Mouse (Mus musculus) macrophage (primary cell): Measurements from ENCODE around the gene Hspbp1. TPM values are rescaled to one million over a fixed set of nuclear protein-coding genes. Genes with fewer than 3 reads are reported as not detected.

Experiments
- H3K27ac ChIP-seq: fragments of 350-480 bp; formaldehyde crosslinking; 2 replicates; pipeline ENCODE4 v1.9.0; 2021
- H3K36me3 ChIP-seq: fragments of 350-480 bp; formaldehyde crosslinking; 2 replicates; pipeline ENCODE4 v1.9.0; 2021; ENCODE audit errors: inconsistent target
- H3K4me3 ChIP-seq: fragments of 350-480 bp; formaldehyde crosslinking; 2 replicates; pipeline ENCODE4 v1.9.0; 2021; ENCODE audit errors: inconsistent target
- H3K79me2 ChIP-seq: fragments of 350-480 bp; formaldehyde crosslinking; 2 replicates; pipeline ENCODE4 v1.9.0; 2021; ENCODE audit errors: inconsistent target
- WGBS: methylation state at CpG from one replicate; pipeline ENCODE4 v1.1.7; 2026; ENCODE audit warnings: inconsistent platforms; ENCODE audit not compliant: missing documents; 5-methylcytosine and 5-hydroxymethylcytosine counted together
- polyA plus RNA-seq: library from polyadenylated mRNA; stranded (reverse); fragments of 250-400 nt; gene quantifications from 3 replicates; pipeline ENCODE4 v1.2.4, GENCODE M21; 2018; ENCODE audit warnings: inconsistent platforms

Hspbp1 gene
- polyA plus RNA-seq, 1 experiment from 2014 or later, result 13.6 TPM

DNA sequence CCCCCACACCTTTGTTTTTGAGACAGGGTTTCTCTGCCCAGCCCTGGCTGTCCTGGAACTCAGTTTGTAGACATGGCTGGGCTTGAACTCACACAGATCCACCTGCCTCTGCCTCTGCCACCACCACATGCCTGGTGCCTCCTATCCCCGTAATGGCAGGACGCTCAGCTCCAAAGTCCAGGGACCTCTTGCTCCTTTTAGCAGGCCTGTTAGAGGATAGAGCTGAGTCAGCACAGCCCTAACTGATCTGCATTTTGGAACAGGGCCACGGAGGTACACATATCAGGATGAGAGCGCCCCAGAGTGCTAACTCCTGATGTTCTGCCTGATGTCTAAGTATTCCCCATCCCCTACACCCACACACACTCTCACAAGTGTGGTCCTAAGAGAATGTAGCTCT is 53.8 kb downstream of the Hspbp1 start, which contains the start of gene Tmem86b:
Gene Tmem86b (minus strand): TSS at position 392 of the 400 bp plus-strand sequence.
- WGBS, result 98% methylated on average over 4 of the region's 4 CpGs
- Histone ChIP-seq H3K4me3 (no peak within 1 kb of the TSS), H3K36me3 (peaks cover 66% of the 10 kb centered on the region), H3K79me2 (no peaks in the 10 kb centered on the region), H3K27ac (no peak within 1 kb of the TSS)

DNA sequence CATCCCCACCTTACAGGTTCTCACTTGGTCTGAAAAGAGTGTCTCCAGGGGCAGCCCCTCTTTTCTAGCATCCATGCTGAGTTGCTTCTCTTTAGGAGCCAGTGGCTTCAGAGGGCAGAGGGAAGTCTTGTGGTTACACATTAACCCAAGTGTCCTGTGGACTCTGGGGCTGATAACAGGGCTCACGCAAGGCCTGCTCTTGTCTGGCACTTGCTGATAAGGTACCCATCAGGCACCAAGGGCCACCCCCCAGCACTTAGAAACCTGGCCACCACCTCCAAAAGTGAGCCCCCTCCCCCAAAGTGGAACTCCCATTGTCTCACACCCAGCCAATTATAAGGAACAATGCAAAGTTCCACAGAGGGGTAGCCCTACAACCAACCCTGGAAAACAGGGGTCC is 54.7 kb downstream of the Hspbp1 start:
- Histone ChIP-seq H3K36me3 (peaks cover 58% of the 10 kb centered on the region), H3K4me3 (no peak overlapping the region), H3K27ac (no peak overlapping the region), H3K79me2 (no peaks in the 10 kb centered on the region)
- WGBS, result 73% methylated on average over 1 of the region's 1 CpGs

DNA sequence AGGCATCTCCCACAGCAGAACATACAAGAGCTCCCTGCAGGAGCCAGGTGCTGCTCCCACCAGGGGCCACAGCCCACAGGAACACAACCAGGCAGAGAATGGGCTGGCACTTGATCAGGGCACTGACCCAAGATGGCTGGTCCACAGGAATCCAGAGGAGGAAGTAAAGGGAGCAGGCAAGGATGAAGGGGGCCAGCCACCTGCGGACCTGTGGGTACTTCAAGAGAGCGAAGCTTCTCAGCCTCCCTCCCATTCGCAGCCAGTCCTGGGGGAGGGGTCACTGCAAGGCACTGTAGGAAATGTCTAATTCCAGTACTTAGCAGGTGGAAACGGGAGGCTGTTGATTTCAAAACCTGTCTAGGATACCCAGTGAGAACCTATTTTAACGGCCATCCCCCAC is 55.3 kb downstream of the Hspbp1 start:
- peaks cover 53% of the 10 kb centered on the region for H3K36me3 ChIP-seq
- H3K79me2 ChIP-seq, result no peaks in the 10 kb centered on the region
- no peak overlapping the region for H3K4me3 ChIP-seq
- WGBS, result 87% methylated on average over 5 of the region's 5 CpGs
- no peak overlapping the region for H3K27ac ChIP-seq

DNA sequence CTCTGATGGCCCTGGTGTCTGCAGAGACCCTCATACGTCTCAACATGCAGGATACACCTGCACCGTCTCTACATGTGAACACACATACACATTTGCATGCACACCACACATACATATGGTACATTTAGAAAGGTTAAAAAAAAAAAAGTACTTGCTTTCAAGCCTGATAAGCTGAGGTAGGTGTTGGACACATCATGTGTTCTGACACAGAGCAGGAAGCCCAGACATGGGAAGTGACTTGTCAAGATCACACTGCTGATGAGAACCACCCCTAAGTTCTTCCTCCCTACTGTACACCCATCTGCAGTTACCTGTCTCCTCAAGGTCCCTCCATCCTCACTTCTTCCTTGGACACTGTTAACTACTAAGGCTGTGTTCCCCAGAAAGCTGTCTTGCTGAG is 58.9 kb downstream of the Hspbp1 start:
- no peak overlapping the region for H3K4me3 ChIP-seq
- no peaks in the 10 kb centered on the region for H3K79me2 ChIP-seq
- no peak overlapping the region for H3K27ac ChIP-seq
- 93% methylated on average over 2 of the region's 2 CpGs for WGBS
- peaks cover 20% of the 10 kb centered on the region; the same call in 1 of the 2 replicates for H3K36me3 ChIP-seq

DNA sequence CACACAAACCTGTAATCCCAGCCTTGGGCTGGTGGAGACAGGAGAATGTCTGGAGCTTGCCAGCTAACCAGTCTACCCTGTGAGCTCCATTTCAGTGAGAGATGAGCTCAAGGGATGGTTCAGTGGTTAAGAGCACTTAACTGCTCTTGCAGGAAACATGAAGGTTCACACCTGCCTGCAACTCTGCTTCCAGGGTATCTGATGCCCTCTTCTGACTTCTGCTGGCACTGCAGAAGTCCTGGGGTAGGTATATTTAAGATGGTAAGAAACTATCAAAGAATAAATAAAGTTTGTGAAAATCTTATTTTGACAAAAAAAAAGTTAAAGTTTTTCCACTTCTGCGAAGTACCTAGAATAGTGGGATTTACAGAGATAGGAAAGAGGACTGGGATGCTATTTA is 60.5 kb downstream of the Hspbp1 start:
- Histone ChIP-seq H3K79me2 (no peaks in the 10 kb centered on the region), H3K27ac (no peak overlapping the region), H3K4me3 (no peak overlapping the region), H3K36me3 (peaks cover 5% of the 10 kb centered on the region; the same call in 1 of the 2 replicates)
- 73% methylated on average over 1 of the region's 1 CpGs for WGBS

DNA sequence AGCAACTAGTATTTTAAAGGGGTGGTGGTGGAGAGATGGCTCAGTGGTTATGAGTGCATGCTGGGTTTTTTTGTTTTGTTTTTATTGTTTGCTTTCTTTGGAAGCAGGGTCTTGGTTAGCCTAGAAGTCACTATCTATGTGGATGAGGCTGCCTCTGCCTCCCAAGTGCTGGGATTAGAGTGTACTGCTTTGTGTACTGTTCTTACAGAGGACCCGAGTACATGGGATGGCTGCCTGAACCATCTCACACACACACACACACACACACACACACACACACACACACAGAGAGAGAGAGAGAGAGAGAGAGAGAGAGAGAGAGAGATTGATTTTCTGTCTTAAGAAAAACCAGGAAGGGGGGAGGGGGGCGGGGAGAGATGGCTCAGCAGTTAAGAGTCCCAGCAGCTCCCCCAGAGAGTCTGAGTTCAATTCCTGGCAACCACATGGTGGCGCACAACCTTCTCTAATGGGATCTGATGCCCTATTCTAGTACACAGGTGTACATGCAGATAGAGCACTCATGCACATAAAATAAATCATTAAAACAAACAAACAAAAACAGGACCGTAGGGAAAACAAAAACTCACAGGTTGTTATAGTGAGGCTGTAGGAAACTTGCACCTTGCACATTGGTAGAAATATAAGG is 61.2 kb downstream of the Hspbp1 start:
- 8% methylated on average over 3 of the region's 4 CpGs for WGBS

DNA sequence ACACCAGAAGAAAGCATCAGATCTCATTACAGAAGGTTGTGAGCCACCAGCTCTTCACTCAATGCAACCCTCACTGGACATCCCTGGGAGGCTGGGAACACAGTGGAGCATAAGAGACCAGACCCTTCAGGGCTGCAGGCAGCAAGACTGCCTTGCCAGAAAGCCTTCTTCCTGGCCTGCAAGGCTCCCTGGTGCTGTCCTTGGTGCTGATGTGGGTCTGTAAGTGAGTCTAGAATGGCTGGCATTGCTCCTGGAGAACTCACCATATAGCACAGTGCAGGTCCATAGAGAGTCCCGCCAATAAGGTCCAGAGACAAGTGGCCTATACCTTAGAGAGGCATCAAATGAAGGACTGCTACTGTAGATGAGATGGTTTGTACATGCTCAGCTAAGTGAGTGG is 64.9 kb downstream of the Hspbp1 start:
- Histone ChIP-seq H3K27ac (no peak overlapping the region), H3K4me3 (no peak overlapping the region), H3K79me2 (no peaks in the 10 kb centered on the region), H3K36me3 (no peaks in the 10 kb centered on the region)
- 62% methylated on average over 1 of the region's 1 CpGs for WGBS

More for the DNA sequence above, 61.2 kb downstream of the Hspbp1 start:
- no peak overlapping the region for H3K27ac ChIP-seq
- no peak overlapping the region for H3K4me3 ChIP-seq
- H3K36me3 ChIP-seq, result no peaks in the 10 kb centered on the region
- H3K79me2 ChIP-seq, result no peaks in the 10 kb centered on the region

DNA sequence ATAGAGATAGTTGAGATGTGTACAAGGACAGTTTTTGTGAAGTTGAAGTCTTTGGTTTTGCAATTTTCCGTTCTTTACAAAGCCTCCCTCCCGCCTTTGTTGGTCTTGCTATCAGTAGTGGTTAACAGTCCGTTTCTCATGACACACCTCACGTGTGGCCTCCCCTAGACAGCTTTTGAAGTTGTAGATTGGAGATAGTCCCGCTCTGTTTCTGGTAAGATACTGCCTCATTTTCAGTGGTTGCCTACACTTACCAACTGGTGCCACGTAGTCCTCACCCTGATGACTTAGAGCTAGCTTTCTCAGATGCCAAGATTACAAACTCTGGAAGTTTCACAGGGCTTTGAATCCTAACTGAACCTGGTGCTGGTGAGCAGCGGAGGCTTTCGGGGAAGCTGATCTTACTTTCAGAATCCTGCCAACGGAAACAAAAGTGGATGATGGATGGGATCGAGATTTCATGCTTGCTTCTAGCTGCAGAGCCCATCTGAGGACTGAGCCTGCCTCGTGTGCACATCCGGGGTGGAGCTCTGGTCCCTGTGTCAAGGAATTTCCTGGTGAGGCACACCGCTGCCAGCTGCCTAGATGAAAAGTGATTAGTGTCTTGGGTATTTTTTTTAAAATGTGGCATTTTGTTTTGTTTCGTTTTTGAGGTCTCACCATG is 71.0 kb downstream of the Hspbp1 start:
- Histone ChIP-seq H3K36me3 (no peaks in the 10 kb centered on the region), H3K79me2 (no peaks in the 10 kb centered on the region), H3K4me3 (no peak overlapping the region), H3K27ac (no peak overlapping the region)
- WGBS, result 38% methylated on average over 14 of the region's 14 CpGs

DNA sequence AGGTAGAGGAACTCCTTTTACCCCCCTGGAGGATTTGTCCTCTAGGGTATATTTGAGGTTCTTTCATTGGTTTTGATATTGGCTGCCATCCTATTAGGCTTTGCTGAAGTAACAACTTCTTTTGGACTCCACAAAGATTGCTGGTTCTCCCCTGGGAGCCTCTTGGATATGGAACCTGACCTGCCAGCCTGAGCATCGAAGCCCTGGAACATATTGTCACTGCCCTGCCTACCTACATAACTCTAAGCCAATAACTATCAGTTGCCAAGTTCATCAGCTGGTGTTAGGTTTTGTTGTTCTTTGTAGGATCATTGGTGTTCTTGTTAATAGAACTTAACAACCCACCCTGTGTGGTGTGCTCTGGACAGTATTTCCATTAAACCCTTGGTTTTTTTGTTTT is 71.9 kb downstream of the Hspbp1 start:
- H3K4me3 ChIP-seq, result no peak overlapping the region
- H3K36me3 ChIP-seq, result no peaks in the 10 kb centered on the region
- 100% methylated on average over 1 of the region's 1 CpGs for WGBS
- H3K79me2 ChIP-seq, result no peaks in the 10 kb centered on the region
- H3K27ac ChIP-seq, result no peak overlapping the region

DNA sequence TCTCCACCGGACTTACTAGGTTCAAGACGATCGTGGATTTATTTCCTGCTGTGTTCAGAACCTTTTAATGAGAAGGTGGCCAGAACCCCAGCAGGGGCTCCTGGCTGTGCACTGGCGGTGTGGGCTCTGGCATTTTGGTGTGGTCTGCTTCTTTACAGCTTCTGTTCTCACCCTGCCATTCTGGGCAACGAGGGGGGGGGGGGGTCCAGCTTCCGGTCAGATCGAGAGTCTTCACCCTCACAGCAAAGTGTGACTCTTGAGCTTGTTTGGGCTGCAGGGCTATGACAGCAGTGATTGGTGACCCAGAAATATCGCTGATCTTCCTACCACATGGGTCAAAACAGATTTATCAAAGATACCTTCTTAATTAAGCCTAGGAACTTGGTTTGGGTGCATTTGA is 72.5 kb downstream of the Hspbp1 start:
- 61% methylated on average over 8 of the region's 8 CpGs for whole genome bisulfite sequencing
- H3K79me2 ChIP-seq, result no peaks in the 10 kb centered on the region
- no peak overlapping the region for H3K4me3 ChIP-seq
- no peaks in the 10 kb centered on the region for H3K36me3 ChIP-seq
- H3K27ac ChIP-seq, result no peak overlapping the region

DNA sequence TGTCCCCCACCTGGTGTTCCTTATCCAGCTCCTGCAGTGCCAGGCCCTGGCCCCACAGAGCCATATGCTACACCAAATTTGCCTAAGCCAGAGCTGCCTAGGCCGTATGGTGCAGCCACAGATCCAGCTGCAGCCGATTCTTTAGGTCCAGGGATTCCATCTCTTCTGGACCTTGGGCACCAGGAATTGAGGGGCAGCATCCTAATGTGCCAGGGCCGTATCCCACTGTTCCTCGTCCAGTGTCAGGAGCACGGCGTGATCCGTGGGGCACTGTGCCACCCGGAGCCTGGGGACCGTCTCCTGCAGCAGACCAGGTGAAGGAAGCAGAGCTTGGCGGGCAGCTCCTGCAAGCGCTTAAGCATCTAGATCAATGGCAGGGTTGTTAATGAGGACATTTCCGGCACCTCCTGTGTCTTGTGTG is 72.9 kb downstream of the Hspbp1 start:
- WGBS, result 88% methylated on average over 12 of the region's 12 CpGs
- no peaks in the 10 kb centered on the region for H3K36me3 ChIP-seq
- H3K79me2 ChIP-seq, result no peaks in the 10 kb centered on the region
- no peak overlapping the region for H3K27ac ChIP-seq
- H3K4me3 ChIP-seq, result no peak overlapping the region

DNA sequence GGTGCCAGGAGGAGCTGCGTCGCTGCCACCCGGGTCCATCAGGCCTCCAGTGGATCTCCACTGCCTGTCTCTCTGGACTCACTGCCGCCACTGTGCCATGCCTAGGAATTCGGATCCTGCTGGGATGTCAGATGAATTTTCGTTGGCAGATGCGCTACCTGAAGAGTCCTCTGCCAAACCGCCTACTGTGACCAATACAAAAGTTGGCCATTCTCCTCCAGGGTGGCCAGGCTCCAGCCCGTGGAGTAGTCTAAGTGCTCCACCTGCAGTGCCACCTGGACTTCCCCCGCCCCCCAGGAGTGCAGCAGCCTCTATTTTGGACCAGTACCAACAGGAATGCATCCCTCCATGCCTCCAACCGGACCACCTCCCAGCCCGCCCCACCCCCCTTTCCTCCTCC is 73.4 kb downstream of the Hspbp1 start:
- H3K79me2 ChIP-seq, result no peaks in the 10 kb centered on the region
- H3K27ac ChIP-seq, result no peak overlapping the region
- H3K36me3 ChIP-seq, result no peaks in the 10 kb centered on the region
- WGBS, result 80% methylated on average over 12 of the region's 12 CpGs
- H3K4me3 ChIP-seq, result no peak overlapping the region

Other genes starting within 250 kb of the Hspbp1 start
- 6.4 to 17.7 TPM (median 7.5 TPM) in 3 replicates for gene Rdh13, start 239.4 kb downstream of the Hspbp1 start, polyA plus RNA-seq
- gene Eps8l1, start 224.4 kb downstream of the Hspbp1 start, polyA plus RNA-seq, result 0.30 to 3.9 TPM (median 3.1 TPM) in 3 replicates
- gene Ppp1r12c, start 183.4 kb downstream of the Hspbp1 start, polyA plus RNA-seq, result 102 to 126 TPM (median 108 TPM) in 3 replicates
- gene Tnnt1, start 168.7 kb downstream of the Hspbp1 start, polyA plus RNA-seq, result 2.4 to 3.6 TPM (median 3.2 TPM) in 3 replicates
- 0.57 to 2.9 TPM (median 2.8 TPM) in 3 replicates for gene Tnni3, start 160.8 kb downstream of the Hspbp1 start, polyA plus RNA-seq
- gene Dnaaf3, start 152.6 kb downstream of the Hspbp1 start, polyA plus RNA-seq, result 2.2 to 5.6 TPM (median 2.3 TPM) in 3 replicates
- gene Syt5, start 137.5 kb downstream of the Hspbp1 start, polyA plus RNA-seq, result not detected in 3 replicates
- gene Ptprh, start 81.0 kb downstream of the Hspbp1 start, polyA plus RNA-seq, result not detected in 3 replicates
- gene Tmem86b, start 53.6 kb downstream of the Hspbp1 start, polyA plus RNA-seq, result 1.4 to 2.3 TPM (median 2.1 TPM) in 3 replicates
- gene Ppp6r1, start 26.0 kb downstream of the Hspbp1 start, polyA plus RNA-seq, result 68.2 to 77.4 TPM (median 74.2 TPM) in 3 replicates
- gene Brsk1, start 5.5 kb upstream of the Hspbp1 start, polyA plus RNA-seq, result 0.07 TPM in 1 of 3 replicates, not detected in the others
- 1.2 to 4.1 TPM (median 2.5 TPM) in 3 replicates for gene Tmem150b, start 40.2 kb upstream of the Hspbp1 start, polyA plus RNA-seq
- gene Kmt5c, start 55.0 kb upstream of the Hspbp1 start, polyA plus RNA-seq, result 13.0 to 41.3 TPM (median 19.4 TPM) in 3 replicates
- 1.3 TPM in 1 of 3 replicates, not detected in the others for gene Cox6b2, start 68.0 kb upstream of the Hspbp1 start, polyA plus RNA-seq
- not detected in 3 replicates for gene Fam71e2, start 86.2 kb upstream of the Hspbp1 start, polyA plus RNA-seq
- not detected in 3 replicates for gene Il11, start 97.8 kb upstream of the Hspbp1 start, polyA plus RNA-seq
- not detected in 3 replicates for gene Tmem190, start 97.9 kb upstream of the Hspbp1 start, polyA plus RNA-seq
- gene Tmem238, start 104.6 kb upstream of the Hspbp1 start, polyA plus RNA-seq, result 0.67 to 1.6 TPM (median 0.70 TPM) in 3 replicates
- gene Rpl28, start 107.8 kb upstream of the Hspbp1 start, polyA plus RNA-seq, result 395 to 534 TPM (median 483 TPM) in 3 replicates
- gene Ube2s, start 127.5 kb upstream of the Hspbp1 start, polyA plus RNA-seq, result 69.0 to 174 TPM (median 124 TPM) in 3 replicates
- not detected in 3 replicates for gene Shisa7, start 159.6 kb upstream of the Hspbp1 start, polyA plus RNA-seq
- 6.2 to 11.2 TPM (median 10.2 TPM) in 3 replicates for gene Isoc2b, start 185.2 kb upstream of the Hspbp1 start, polyA plus RNA-seq
- gene Isoc2a, start 192.1 kb upstream of the Hspbp1 start, polyA plus RNA-seq, result 9.6 to 13.3 TPM (median 13.0 TPM) in 3 replicates
- gene Gm36210, start 221.4 kb upstream of the Hspbp1 start, polyA plus RNA-seq, result not detected in 3 replicates
- 3.1 to 5.6 TPM (median 4.4 TPM) in 3 replicates for gene Zfp628, start 230.1 kb upstream of the Hspbp1 start, polyA plus RNA-seq
- 0.15 to 1.1 TPM (median 0.17 TPM) in 3 replicates for gene Nat14, start 237.0 kb upstream of the Hspbp1 start, polyA plus RNA-seq
- gene Ssc5d, start 240.7 kb upstream of the Hspbp1 start, polyA plus RNA-seq, result 0.13 to 0.33 TPM (median 0.28 TPM) in 3 replicates